18 mouse cellular contexts compared by ENCODE assay signal in the genomic region with DNA sequence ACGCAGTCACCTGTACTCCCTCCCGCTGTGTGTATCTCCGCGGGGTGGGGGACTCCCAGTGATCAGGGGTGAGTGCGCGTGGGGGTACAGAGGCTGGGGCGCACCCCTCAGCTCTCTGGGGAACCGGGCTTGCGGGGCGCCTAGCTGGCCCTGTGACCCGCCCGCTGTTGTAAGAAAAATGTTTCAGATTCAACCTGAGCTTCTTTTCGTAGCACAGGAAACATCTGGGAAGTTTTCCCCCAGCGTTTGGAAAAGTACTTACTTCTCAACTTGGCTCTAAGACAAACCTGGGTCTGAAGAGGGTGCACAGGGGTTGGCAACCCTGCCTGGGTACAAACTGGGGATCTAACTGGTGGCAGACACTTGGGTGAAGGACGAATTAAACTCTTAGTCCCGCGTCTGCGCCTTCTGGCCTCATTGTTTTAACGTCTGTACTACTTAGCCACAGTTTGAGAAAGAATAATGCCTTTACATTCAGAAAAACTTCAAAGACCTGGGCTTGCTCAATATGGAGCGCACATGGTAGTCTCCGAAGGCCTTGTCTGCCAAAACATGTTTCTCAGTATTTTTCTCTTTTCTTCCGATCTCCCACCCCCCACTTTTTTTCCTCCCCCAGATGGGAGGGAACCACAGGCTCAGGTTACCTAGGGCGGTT. TPM values are rescaled to one million over a fixed set of nuclear protein-coding genes. Genes with fewer than 3 reads are reported as not detected.
A peak's percentile ranks its signal among the peaks of the same experiment; 100 is the strongest.
DNase-seq lines count a peak whose midpoint lies in the region; ATAC-seq and TF ChIP-seq lines count a peak whose summit lies in the region.
"Had no signal": no experiment of that assay in that cellular context is flagged by ENCODE, and none has a peak within 500 bp of the region (broad histone marks: within the 10 kb centered on the region; RNA-seq: fewer than 3 reads in every experiment).

No protein-coding gene starts in this region.

- no peaks in the 10 kb centered on the region for H3K9me3 ChIP-seq in intestine, embryonic 14.5 days (ENCODE audit: control insufficient read depth, low read length)
- no peaks in the 10 kb centered on the region for H3K9me3 ChIP-seq in intestine, postnatal 0 days (ENCODE audit: control insufficient read depth)
- H3K9me3 ChIP-seq in embryonic facial prominence, embryonic 13.5 days = no peaks in the 10 kb centered on the region
- no peaks in the 10 kb centered on the region for H3K9me3 ChIP-seq in limb, embryonic 14.5 days (ENCODE audit: control insufficient read depth, low read length)
- H3K9me3 ChIP-seq: hindbrain, embryonic 12.5 days had no signal

- no peak overlapping the region for H3K27ac ChIP-seq in intestine, embryonic 14.5 days (ENCODE audit: low read depth)
- no peak overlapping the region for H3K27ac ChIP-seq in intestine, postnatal 0 days (ENCODE audit: low read depth, low read length)
- peak overlapping the region; percentile 78 for H3K27ac ChIP-seq in embryonic facial prominence, embryonic 13.5 days
- peak overlapping the region; percentile 73 for H3K27ac ChIP-seq in limb, embryonic 14.5 days (replicated peaks; ENCODE audit: low read depth, low read length)
- H3K27ac ChIP-seq: hindbrain, embryonic 12.5 days; left cerebral cortex, adult 2 months; liver, embryonic 14.5 days had no signal

- H3K4me2 ChIP-seq in intestine, embryonic 14.5 days (ENCODE audit: low read length) = peak overlapping the region; percentile 45
- no peak overlapping the region for H3K4me2 ChIP-seq in intestine, postnatal 0 days (replicated peaks; ENCODE audit: low read depth)
- peak overlapping the region; percentile 45 for H3K4me2 ChIP-seq in embryonic facial prominence, embryonic 13.5 days
- H3K4me2 ChIP-seq in limb, embryonic 14.5 days (replicated peaks; ENCODE audit: low read depth, low read length, severe bottlenecking) = peak overlapping the region; percentile 44
- H3K4me2 ChIP-seq: hindbrain, embryonic 12.5 days had no signal

- H3K4me3 ChIP-seq in intestine, embryonic 14.5 days (ENCODE audit: low read depth, low read length) = no peak overlapping the region
- no peak overlapping the region for H3K4me3 ChIP-seq in intestine, postnatal 0 days (ENCODE audit: low read depth, low read length)
- no peak overlapping the region for H3K4me3 ChIP-seq in embryonic facial prominence, embryonic 13.5 days
- H3K4me3 ChIP-seq in limb, embryonic 14.5 days (replicated peaks; ENCODE audit: low read length) = no peak overlapping the region; the same call in 1 of the 2 replicates
- H3K4me3 ChIP-seq: hindbrain, embryonic 12.5 days; left cerebral cortex, adult 2 months had no signal

- H3K4me1 ChIP-seq in intestine, embryonic 14.5 days (replicated peaks; ENCODE audit: control insufficient read depth, insufficient read depth, low read length) = peaks cover 13% of the 10 kb centered on the region; the same call in 1 of the 2 replicates
- no peaks in the 10 kb centered on the region for H3K4me1 ChIP-seq in intestine, postnatal 0 days (replicated peaks; ENCODE audit: control insufficient read depth, insufficient read depth, low read length)
- peaks cover 21% of the 10 kb centered on the region for H3K4me1 ChIP-seq in embryonic facial prominence, embryonic 13.5 days
- peaks cover 22% of the 10 kb centered on the region for H3K4me1 ChIP-seq in limb, embryonic 14.5 days (ENCODE audit: control insufficient read depth, insufficient read depth, low read length)
- H3K4me1 ChIP-seq: hindbrain, embryonic 12.5 days had no signal

- ATAC-seq in intestine, embryonic 14.5 days (replicated peaks; ENCODE audit: low FRiP score, low TSS enrichment, low read depth) = no peak
- no peak for ATAC-seq in intestine, postnatal 0 days
- no peak for ATAC-seq in embryonic facial prominence, embryonic 13.5 days (ENCODE audit: insufficient number of reproducible peaks, insufficient read depth, low FRiP score, low TSS enrichment, low read depth)
- peak; percentile 28; the same call in 1 of the 2 replicates for ATAC-seq in limb, embryonic 14.5 days (ENCODE audit: low FRiP score, low read depth)

- WGBS in intestine, embryonic 14.5 days = 7% methylated on average over 23 of the region's 23 CpGs
- WGBS in intestine, postnatal 0 days = 11% methylated on average over 23 of the region's 23 CpGs
- under 1% methylated on average over 23 of the region's 23 CpGs for WGBS in embryonic facial prominence, embryonic 13.5 days
- WGBS in limb, embryonic 14.5 days = 7% methylated on average over 23 of the region's 23 CpGs

- H3K9ac ChIP-seq in intestine, embryonic 14.5 days (ENCODE audit: low read length) = no peak overlapping the region
- H3K9ac ChIP-seq in intestine, postnatal 0 days (ENCODE audit: low read depth, low read length) = no peak overlapping the region
- H3K9ac ChIP-seq in embryonic facial prominence, embryonic 13.5 days = no peak overlapping the region
- no peak overlapping the region for H3K9ac ChIP-seq in limb, embryonic 14.5 days (ENCODE audit: low read depth, low read length, severe bottlenecking)
- H3K9ac ChIP-seq: hindbrain, embryonic 12.5 days; liver, embryonic 14.5 days had no signal

- peaks cover 74% of the 10 kb centered on the region for H3K27me3 ChIP-seq in intestine, embryonic 14.5 days (replicated peaks; ENCODE audit: control insufficient read depth, insufficient read depth, low read length)
- peaks cover 86% of the 10 kb centered on the region for H3K27me3 ChIP-seq in intestine, postnatal 0 days (replicated peaks; ENCODE audit: control insufficient read depth, insufficient read depth, low read length)
- H3K27me3 ChIP-seq in embryonic facial prominence, embryonic 13.5 days = peaks cover 98% of the 10 kb centered on the region
- H3K27me3 ChIP-seq in limb, embryonic 14.5 days (ENCODE audit: control insufficient read depth, insufficient read depth, low read length) = peaks cover 43% of the 10 kb centered on the region
- H3K27me3 ChIP-seq: CH12.LX had no signal

- DNase-seq in intestine, embryonic 14.5 days (ENCODE audit: low spot score) = no peak
- DNase-seq in embryo, embryonic 9.5 days (ENCODE audit: extremely low spot score) = peak; percentile 33
- DNase-seq in limb, embryonic 14.5 days (ENCODE audit: low spot score) = no peak
- no peak for DNase-seq in adrenal gland, postnatal 10 days
- DNase-seq in frontal cortex, postnatal 14 days (ENCODE audit: low spot score in 2 of 2) = no peak
- DNase-seq: cerebellum, postnatal 14 days; kidney, adult 9 months; lung, postnatal 36 days; right cerebral cortex, postnatal 14 days; thymus, postnatal 4 days had no signal

- no peak for TF ChIP-seq POLR2A in limb, embryonic 14.5 days (IDR thresholded peaks at IDR 0.05; ENCODE audit: borderline replicate concordance, extremely low read depth, insufficient read depth, insufficient read length)

- H3K36me3 ChIP-seq in intestine, embryonic 14.5 days (ENCODE audit: control insufficient read depth, insufficient read depth, low read length) = peaks cover 4% of the 10 kb centered on the region; the same call in 1 of the 2 replicates
- H3K36me3 ChIP-seq in intestine, postnatal 0 days (ENCODE audit: control insufficient read depth, insufficient read depth) = no peaks in the 10 kb centered on the region
- no peaks in the 10 kb centered on the region for H3K36me3 ChIP-seq in embryonic facial prominence, embryonic 13.5 days
- H3K36me3 ChIP-seq in limb, embryonic 14.5 days (ENCODE audit: control insufficient read depth, insufficient read depth, low read length) = no peaks in the 10 kb centered on the region
- H3K36me3 ChIP-seq: hindbrain, embryonic 12.5 days had no signal

- no peak for TF ChIP-seq CTCF in intestine, postnatal 0 days (IDR thresholded peaks at IDR 0.05; ENCODE audit: low read depth)

RNA-seq across cellular contexts. Expression of gene Hand2, which starts 28.2 kb away (rescaled TPM):
- 13.1 and 15.9 TPM in 2 replicates for polyA plus RNA-seq in intestine, embryonic 14.5 days (2014; fragmentation: Nextera tagmentation; extraction: Ambion mirVana)
- polyA plus RNA-seq in intestine, postnatal 0 days (2015; fragmentation: Nextera tagmentation; extraction: Ambion mirVana) = 3.5 and 3.9 TPM in 2 replicates
- polyA plus RNA-seq in embryonic facial prominence, embryonic 13.5 days (2015; fragmentation: Nextera tagmentation; extraction: Ambion mirVana) = 2.8 and 8.3 TPM in 2 replicates
- 33.4 and 36.2 TPM in 2 replicates for polyA plus RNA-seq in limb, embryonic 14.5 days (2012; rRNA removed)
- polyA plus RNA-seq in limb, embryonic 14.5 days (2014; fragmentation: Nextera tagmentation; extraction: Ambion mirVana) = 9.8 and 13.5 TPM in 2 replicates
- total RNA-seq in adrenal gland, postnatal 10 days (2021) = 10 to 100 TPM; 32.2 to 38.4 TPM
- total RNA-seq: CH12.LX; gastrocnemius, adult 18-20 months; left cerebral cortex, adult 2 months; neutrophil, adult 5-6 weeks had no signal
- polyA plus RNA-seq: hindbrain, embryonic 12.5 days had no signal

Comparison
In these comparisons a context has a peak if more than half of its experiments do, and no peak if none do; other contexts are left out.
1. H3K27ac ChIP-seq: peak in embryonic facial prominence, embryonic 13.5 days (single experiment) and limb, embryonic 14.5 days (single experiment); none in intestine, embryonic 14.5 days (single experiment) and intestine, postnatal 0 days (single experiment).